Mouse (Mus musculus) stomach, embryonic 14.5 days (tissue): ENCODE measurements at regions not wholly inside any gene's neighbourhood (a gene's known extent, or its start where the extent isn't known, plus 50 kb on each side); places are given as distances from the start of the nearest gene placed in this dataset.

Experiments used
- ATAC-seq: fragments of 200-750 bp; cut with Nextera tagmentation; 2 replicates; pipeline ENCODE4 v1.8.0; 2017; ENCODE audit warnings: low read depth, moderate TSS enrichment; ENCODE audit not compliant: insufficient number of reproducible peaks, insufficient read depth, low FRiP score
- H3K27ac ChIP-seq: fragments of 300-500 bp; sonication (generic); 2 replicates; pipeline ENCODE4 v1.5.1; 2014; ENCODE audit warnings: mild to moderate bottlenecking, low read length, moderate library complexity, mixed read lengths
- H3K27me3 ChIP-seq: fragments of 300-500 bp; sonication (generic); 2 replicates; pipeline ENCODE4 v1.6.1; 2014; ENCODE audit warnings: low read length, control low read depth, mixed read lengths; ENCODE audit not compliant: control insufficient read depth, insufficient read depth
- H3K36me3 ChIP-seq: fragments of 300-500 bp; sonication (generic); 2 replicates; pipeline ENCODE4 v1.6.1; 2014; ENCODE audit warnings: mild to moderate bottlenecking, control low read depth, low read length, moderate library complexity, mixed read lengths; ENCODE audit not compliant: control insufficient read depth, insufficient read depth
- H3K4me1 ChIP-seq: fragments of 300-500 bp; sonication (generic); 2 replicates; pipeline ENCODE4 v1.6.1; 2014; ENCODE audit warnings: low read length, control low read depth, mixed read lengths; ENCODE audit not compliant: control insufficient read depth, insufficient read depth
- H3K4me2 ChIP-seq: fragments of 300-500 bp; sonication (generic); replicated peaks from 2 replicates; pipeline ENCODE4 v1.6.1; 2014; ENCODE audit warnings: low read depth, low read length, control low read depth
- H3K4me3 ChIP-seq: fragments of 300-500 bp; sonication (generic); 2 replicates; pipeline ENCODE4 v1.5.1; 2014; ENCODE audit warnings: low read depth, low read length, control low read depth
- H3K9ac ChIP-seq: fragments of 300-500 bp; sonication (generic); replicated peaks from 2 replicates; pipeline ENCODE4 v1.6.1; 2014; ENCODE audit warnings: low read depth, mild to moderate bottlenecking, control low read depth, low read length, moderate library complexity, mixed read lengths
- H3K9me3 ChIP-seq: fragments of 300-500 bp; sonication (generic); 2 replicates; pipeline ENCODE4 v1.6.1; 2016; ENCODE audit warnings: low read depth, low read length, control low read depth; ENCODE audit not compliant: control insufficient read depth
- WGBS: fragments of 180-500 bp; shearing (Covaris S2); extraction: QIAGEN DNeasy Blood & Tissue Kit; methylation state at CpG from one replicate; pipeline ENCODE4 v1.1.7; 2014; 5-methylcytosine and 5-hydroxymethylcytosine counted together

- Histone ChIP-seq H3K4me1 (no peaks in the 10 kb centered on the region), H3K27ac (no peak overlapping the region), H3K27me3 (no peaks in the 10 kb centered on the region), H3K9me3 (no peaks in the 10 kb centered on the region), H3K4me3 (no peak overlapping the region), H3K36me3 (no peaks in the 10 kb centered on the region), H3K9ac (no peak overlapping the region), H3K4me2 (no peak overlapping the region)
- WGBS, result 82% methylated on average over 4 of the region's 4 CpGs
- ATAC-seq, result no peak
Measured at GRCm38 (mm10) chr2:74147193-74147592, 236.1 kb upstream of the Atp5g3 start.

- no peak for ATAC-seq
- Histone ChIP-seq H3K9ac (no peak overlapping the region), H3K4me1 (no peaks in the 10 kb centered on the region), H3K4me2 (no peak overlapping the region), H3K27me3 (no peaks in the 10 kb centered on the region), H3K27ac (no peak overlapping the region), H3K9me3 (no peaks in the 10 kb centered on the region), H3K36me3 (no peaks in the 10 kb centered on the region), H3K4me3 (no peak overlapping the region)
- 27% methylated on average over 9 of the region's 9 CpGs for WGBS
Measured at GRCm38 (mm10) chr2:74136624-74137003, 225.5 kb upstream of the Atp5g3 start.

- no peaks in the 10 kb centered on the region for H3K4me1 ChIP-seq
- H3K4me2 ChIP-seq, result no peak overlapping the region
- H3K9ac ChIP-seq, result no peak overlapping the region
- H3K9me3 ChIP-seq, result no peaks in the 10 kb centered on the region
- WGBS, result 48% methylated on average over 15 of the region's 15 CpGs
- ATAC-seq, result no peak
- H3K4me3 ChIP-seq, result no peak overlapping the region
- no peaks in the 10 kb centered on the region for H3K36me3 ChIP-seq
- H3K27me3 ChIP-seq, result no peaks in the 10 kb centered on the region
- no peak overlapping the region for H3K27ac ChIP-seq
Measured at GRCm38 (mm10) chr2:74135963-74136623, 225.0 kb upstream of the Atp5g3 start.

GRCm38 (mm10) chr2:74130141-74130588 lies 219.0 kb upstream of the Atp5g3 start:
- no peak overlapping the region for H3K4me3 ChIP-seq
- 0 out of 2 replicates have a peak, but pooled peaks cover 3% of the 10 kb centered on the region for H3K27me3 ChIP-seq
- H3K4me1 ChIP-seq, result peaks cover 16% of the 10 kb centered on the region
- H3K36me3 ChIP-seq, result no peaks in the 10 kb centered on the region
- H3K4me2 ChIP-seq, result no peak overlapping the region
- no peaks in the 10 kb centered on the region for H3K9me3 ChIP-seq
- H3K27ac ChIP-seq, result no peak overlapping the region
- WGBS, result 20% methylated on average over 8 of the region's 8 CpGs
- ATAC-seq, result no peak
- no peak overlapping the region for H3K9ac ChIP-seq

- WGBS, result under 1% methylated on average over 14 of the region's 14 CpGs
Measured at GRCm38 (mm10) chr2:74128782-74129538, 217.8 kb upstream of the Atp5g3 start.

GRCm38 (mm10) chr2:74127136-74127535 lies 216.0 kb upstream of the Atp5g3 start:
- Histone ChIP-seq H3K4me2 (no peak overlapping the region), H3K9ac (no peak overlapping the region), H3K27me3 (0 out of 2 replicates have a peak, but pooled peaks cover 3% of the 10 kb centered on the region), H3K9me3 (no peaks in the 10 kb centered on the region), H3K4me3 (no peak overlapping the region), H3K4me1 (peaks cover 16% of the 10 kb centered on the region), H3K27ac (no peak overlapping the region), H3K36me3 (no peaks in the 10 kb centered on the region)
- ATAC-seq, result no peak
- 77% methylated on average over 4 of the region's 4 CpGs for WGBS

More at GRCm38 (mm10) chr2:74128782-74129538, 217.8 kb upstream of the Atp5g3 start:
- Histone ChIP-seq H3K27ac (no peak overlapping the region), H3K4me1 (peaks cover 16% of the 10 kb centered on the region), H3K27me3 (0 out of 2 replicates have a peak, but pooled peaks cover 3% of the 10 kb centered on the region), H3K36me3 (no peaks in the 10 kb centered on the region), H3K9me3 (no peaks in the 10 kb centered on the region), H3K4me2 (peak overlapping the region; percentile 47), H3K9ac (no peak overlapping the region), H3K4me3 (peak overlapping the region; percentile 24)
- ATAC-seq, result no peak

GRCm38 (mm10) chr2:74124252-74124651 lies 213.1 kb upstream of the Atp5g3 start:
- no peaks in the 10 kb centered on the region for H3K36me3 ChIP-seq
- H3K4me2 ChIP-seq, result no peak overlapping the region
- WGBS, result 56% methylated on average over 2 of the region's 2 CpGs
- no peak overlapping the region for H3K27ac ChIP-seq
- no peak for ATAC-seq
- H3K9ac ChIP-seq, result no peak overlapping the region
- H3K27me3 ChIP-seq, result no peaks in the 10 kb centered on the region
- no peak overlapping the region for H3K4me3 ChIP-seq
- peaks cover 13% of the 10 kb centered on the region for H3K4me1 ChIP-seq
- H3K9me3 ChIP-seq, result no peaks in the 10 kb centered on the region

GRCm38 (mm10) chr2:74123360-74124074 lies 212.4 kb upstream of the Atp5g3 start:
- Histone ChIP-seq H3K9ac (no peak overlapping the region), H3K27ac (no peak overlapping the region), H3K4me3 (no peak overlapping the region), H3K27me3 (no peaks in the 10 kb centered on the region), H3K9me3 (no peaks in the 10 kb centered on the region), H3K4me2 (no peak overlapping the region), H3K4me1 (peaks cover 5% of the 10 kb centered on the region; the same call in 1 of the 2 replicates), H3K36me3 (no peaks in the 10 kb centered on the region)
- WGBS, result 62% methylated on average over 6 of the region's 6 CpGs
- ATAC-seq, result no peak
